Comparison of ENCODE assay signal across 1 mouse cellular context in the genomic region with DNA sequence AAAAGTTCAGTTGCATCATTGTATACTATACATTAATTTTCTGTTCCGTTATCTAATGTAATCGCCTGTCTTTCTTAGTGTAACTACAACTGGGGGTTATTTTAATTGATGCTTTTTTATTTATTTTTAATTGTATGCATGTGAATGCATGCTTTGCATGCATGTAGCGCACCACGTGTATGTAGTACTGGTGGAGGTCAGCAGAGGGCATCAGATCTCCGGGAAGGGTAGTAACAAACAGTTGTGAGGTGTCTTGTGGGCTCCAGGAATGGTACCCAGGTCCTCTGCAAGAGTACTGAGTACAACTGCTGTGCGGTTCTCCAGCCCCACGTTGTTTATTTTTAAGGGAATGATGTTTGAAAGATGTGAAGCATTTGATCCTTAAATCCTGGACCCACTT.
TF ChIP-seq lines count a peak whose summit lies in the region.

No protein-coding gene starts in this region.

TF ChIP-seq in MEL, 35 proteins besides CTCF, POLR2A, EP300 and RAD21:
- TF ChIP-seq USF1 (IDR thresholded peaks at IDR 0.05; ENCODE audit: low read depth, low read length) (no peak), SMC3 (IDR thresholded peaks at IDR 0.05; ENCODE audit: low read depth, low read length) (peak; percentile 36), TBP (IDR thresholded peaks at IDR 0.05; ENCODE audit: low read depth, low read length) (no peak), MXI1 (IDR thresholded peaks at IDR 0.05; ENCODE audit: low read depth, low read length) (no peak)
